Comparison of ENCODE assay signal across 9 mouse cellular contexts in the genomic region with DNA sequence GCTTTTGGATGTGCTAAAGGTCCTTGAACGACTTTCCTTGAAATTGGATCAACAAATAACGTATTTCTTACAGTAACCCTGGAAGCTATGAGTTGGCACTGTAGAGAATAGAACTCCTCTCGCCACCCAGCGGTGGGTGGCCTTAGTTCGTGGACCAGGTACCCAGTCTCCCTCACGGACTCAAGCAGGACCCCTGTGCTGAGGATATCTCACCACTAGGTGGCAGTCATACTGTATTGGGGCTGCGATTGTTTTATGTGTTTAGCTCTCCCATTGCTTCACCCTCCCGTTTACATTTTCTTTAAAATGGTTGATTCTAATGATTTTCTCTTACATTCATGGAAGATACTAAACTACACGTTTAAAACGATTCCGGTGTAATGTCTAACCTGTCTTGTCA. TPM values are rescaled to one million over a fixed set of nuclear protein-coding genes. Genes with fewer than 3 reads are reported as not detected.
DNase-seq lines count a peak whose midpoint lies in the region; ATAC-seq and TF ChIP-seq lines count a peak whose summit lies in the region.
"Had no signal": no experiment of that assay in that cellular context is flagged by ENCODE, and none has a peak within 500 bp of the region (broad histone marks: within the 10 kb centered on the region; RNA-seq: fewer than 3 reads in every experiment).

No protein-coding gene starts in this region.

- peak; percentile 86 for ATAC-seq in cerebellum, adult (ENCODE audit: insufficient number of reproducible peaks, low FRiP score, low TSS enrichment)
- ATAC-seq in forebrain, embryonic 15.5 days (replicated peaks), result peak; percentile 69; the same call in 1 of the 2 replicates

- no peak for TF ChIP-seq POLR2A in ES-Bruce4 (IDR thresholded peaks at IDR 0.05; ENCODE audit: insufficient read depth, low read length)
- TF ChIP-seq POLR2A in olfactory bulb, adult 2 months (IDR thresholded peaks at IDR 0.05; ENCODE audit: insufficient read depth, low read depth, low read length), result no peak

- no peak overlapping the region for H3K9ac ChIP-seq in ES-Bruce4 (ENCODE audit: low read depth, poor library complexity, severe bottlenecking)
- H3K9ac ChIP-seq in forebrain, embryonic 15.5 days (replicated peaks), result no peak overlapping the region

- no peaks in the 10 kb centered on the region for H3K36me3 ChIP-seq in ES-Bruce4 (ENCODE audit: control insufficient read depth, insufficient read depth, low read length, poor library complexity, severe bottlenecking)
- no peaks in the 10 kb centered on the region for H3K36me3 ChIP-seq in forebrain, embryonic 15.5 days

- peaks cover 1% of the 10 kb centered on the region for H3K4me1 ChIP-seq in ES-Bruce4 (ENCODE audit: control insufficient read depth, insufficient read depth, low read length)
- peaks cover 8% of the 10 kb centered on the region for H3K4me1 ChIP-seq in forebrain, embryonic 15.5 days
- 0 out of 2 replicates have a peak, but pooled peaks cover 3% of the 10 kb centered on the region for H3K4me1 ChIP-seq in olfactory bulb, adult 2 months (ENCODE audit: control insufficient read depth, insufficient read depth, low read length)

- peak; percentile 81 to 87 for DNase-seq in heart, postnatal 14 days
- peak; percentile 91 for DNase-seq in layer of hippocampus, adult 11-12 months (ENCODE audit: low spot score)
- peak; percentile 84 to 89 for DNase-seq in lung, adult 18-20 months
- peak; percentile 66 to 82 for DNase-seq in thymus, adult 18-20 months

- no peaks in the 10 kb centered on the region for H3K27me3 ChIP-seq in ES-Bruce4 (ENCODE audit: control insufficient read depth, insufficient read depth, low read length, poor library complexity, severe bottlenecking)
- H3K27me3 ChIP-seq in forebrain, embryonic 15.5 days, result no peaks in the 10 kb centered on the region

- no peak overlapping the region for H3K4me3 ChIP-seq in ES-Bruce4 (ENCODE audit: low read depth, low read length)
- no peak overlapping the region for H3K4me3 ChIP-seq in forebrain, embryonic 15.5 days
- no peak overlapping the region for H3K4me3 ChIP-seq in olfactory bulb, adult 2 months (ENCODE audit: insufficient read depth, low read depth, low read length)

- 17% methylated on average over 11 of the region's 11 CpGs for WGBS in forebrain, embryonic 15.5 days
- 12% methylated on average over 11 of the region's 11 CpGs for WGBS in olfactory bulb, adult 2 months

- TF ChIP-seq EP300 in ES-Bruce4 (IDR thresholded peaks at IDR 0.05; ENCODE audit: insufficient read depth, low read depth, low read length), result no peak

- intact Hi-C loops in heart, postnatal 14 days (cut with DNase I), result loop anchor here (1.0 to 5.0 kb wide), 4 partner anchors 76 to 214 kb away; a partner anchor contains a TSS

- TF ChIP-seq CTCF in ES-Bruce4 (IDR thresholded peaks at IDR 0.05; ENCODE audit: low read depth, low read length), result peak; percentile 89
- peak; percentile 60 for TF ChIP-seq CTCF in olfactory bulb, adult 2 months (IDR thresholded peaks at IDR 0.05; ENCODE audit: insufficient read depth, low read depth, low read length)

- H3K27ac ChIP-seq in ES-Bruce4 (ENCODE audit: insufficient read depth, low read length), result no peak overlapping the region
- no peak overlapping the region for H3K27ac ChIP-seq in forebrain, embryonic 15.5 days (replicated peaks)
- no peak overlapping the region for H3K27ac ChIP-seq in olfactory bulb, adult 2 months (ENCODE audit: insufficient read depth, low read depth, low read length)
- H3K27ac ChIP-seq: macrophage had no signal

- H3K9me3 ChIP-seq in ES-Bruce4 (replicated peaks; ENCODE audit: control insufficient read depth, insufficient read depth, low read length, poor library complexity, severe bottlenecking), result no peaks in the 10 kb centered on the region
- H3K9me3 ChIP-seq in forebrain, embryonic 15.5 days, result no peaks in the 10 kb centered on the region

- H3K4me2 ChIP-seq in forebrain, embryonic 15.5 days (replicated peaks), result no peak overlapping the region

RNA-seq across cellular contexts. Expression of a gene that starts 9.8 kb away (rescaled TPM):
- 3.2 and 9.9 TPM in 2 replicates for polyA plus RNA-seq in ES-Bruce4 (2011; ENCODE audit: insufficient read depth, insufficient read length, low read depth, missing spikeins)
- polyA plus RNA-seq in forebrain, embryonic 15.5 days (2015; fragmentation: Nextera tagmentation; extraction: Ambion mirVana), result 3.7 and 4.3 TPM in 2 replicates
- 1 to 10 TPM; 3.8 to 5.0 TPM for total RNA-seq in heart, postnatal 14 days (2021)
- polyA plus RNA-seq in olfactory bulb, adult 2 months (2012; ENCODE audit: insufficient read depth, insufficient read length, low replicate concordance, missing spikeins), result not detected in 2 replicates
